ENCODE assay signal across 25 mouse cellular contexts in the genomic region with DNA sequence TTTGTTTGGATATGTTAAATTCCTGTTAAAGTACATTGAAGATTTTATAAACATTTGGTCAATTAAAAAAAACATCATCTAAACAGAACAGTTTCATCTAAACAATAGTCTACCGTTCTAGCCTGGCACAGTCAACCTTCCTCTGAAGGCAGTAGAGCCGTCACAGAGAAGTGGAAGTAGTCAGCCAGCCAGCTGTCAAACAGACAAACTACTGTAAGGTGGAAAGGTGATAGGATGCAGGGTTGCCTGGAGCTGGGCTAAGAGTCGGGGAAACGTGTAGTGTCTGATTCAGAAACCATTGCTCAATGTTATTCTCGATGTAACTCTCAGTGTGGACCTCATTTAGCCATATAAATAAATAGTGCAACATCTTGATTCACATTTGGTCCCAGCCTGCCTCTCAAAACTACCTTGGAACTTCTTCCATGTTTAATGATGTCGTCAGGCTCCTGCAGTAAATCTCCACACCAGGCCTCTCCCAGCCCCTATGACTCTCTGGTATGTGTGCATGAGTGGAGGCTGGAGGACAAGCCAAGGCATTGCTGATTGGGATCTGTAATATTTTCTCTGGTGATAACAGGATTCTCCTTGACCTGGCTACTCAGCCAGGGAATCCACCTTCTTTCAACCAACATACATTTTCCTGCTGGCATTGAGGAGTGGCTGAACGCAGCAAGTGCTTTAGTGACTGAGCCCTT.
DNase-seq lines count a peak whose midpoint lies in the region; ATAC-seq and TF ChIP-seq lines count a peak whose summit lies in the region.
"Had no signal": no experiment of that assay in that cellular context is flagged by ENCODE, and none has a peak within 500 bp of the region (broad histone marks: within the 10 kb centered on the region; RNA-seq: fewer than 3 reads in every experiment).

No protein-coding gene starts in this region.

- peaks cover 3% of the 10 kb centered on the region; the same call in 1 of the 2 replicates for H3K9me3 ChIP-seq in kidney, embryonic 14.5 days (ENCODE audit: control insufficient read depth, low read length)
- no peaks in the 10 kb centered on the region for H3K9me3 ChIP-seq in kidney, embryonic 15.5 days (replicated peaks)
- no peaks in the 10 kb centered on the region for H3K9me3 ChIP-seq in lung, postnatal 0 days (ENCODE audit: low read length)
- H3K9me3 ChIP-seq: embryonic facial prominence, embryonic 15.5 days; forebrain, embryonic 12.5 days; limb, embryonic 12.5 days; liver, embryonic 15.5 days; midbrain, embryonic 13.5 days had no signal

- peak; percentile 57 for DNase-seq in adrenal gland, adult 8-10 months
- no peak for DNase-seq in adrenal gland, postnatal 4 days (ENCODE audit: low spot score in 2 of 2)
- DNase-seq in lung, postnatal 0 days (ENCODE audit: low spot score): peak; percentile 35
- DNase-seq in lung, postnatal 14 days: no peak
- DNase-seq: cerebellum, adult 2 months; cerebellum, postnatal 14 days; forebrain, postnatal 0 days; heart, adult 2 months; heart, postnatal 14 days; kidney, adult 18-20 months; kidney, postnatal 10 days; thymus, adult 2 months; thymus, postnatal 36 days had no signal

- no peaks in the 10 kb centered on the region for H3K27me3 ChIP-seq in kidney, embryonic 14.5 days (ENCODE audit: control insufficient read depth, insufficient read depth, low read length)
- no peaks in the 10 kb centered on the region for H3K27me3 ChIP-seq in kidney, embryonic 15.5 days
- H3K27me3 ChIP-seq in lung, postnatal 0 days (replicated peaks; ENCODE audit: insufficient read depth, low read length): no peaks in the 10 kb centered on the region
- H3K27me3 ChIP-seq: embryonic facial prominence, embryonic 15.5 days; forebrain, embryonic 12.5 days; limb, embryonic 12.5 days; liver, embryonic 15.5 days; megakaryocyte, embryonic 14.5 days; midbrain, embryonic 13.5 days had no signal

- WGBS in kidney, embryonic 14.5 days: 24% methylated on average over 7 of the region's 7 CpGs
- 25% methylated on average over 7 of the region's 7 CpGs for WGBS in kidney, embryonic 15.5 days
- WGBS in lung, postnatal 0 days: 21% methylated on average over 7 of the region's 7 CpGs

- no peak for TF ChIP-seq CTCF in lung, postnatal 0 days (IDR thresholded peaks at IDR 0.05)

- no peak overlapping the region for H3K4me3 ChIP-seq in kidney, embryonic 14.5 days (ENCODE audit: low read length)
- H3K4me3 ChIP-seq in kidney, embryonic 15.5 days (replicated peaks): no peak overlapping the region
- no peak overlapping the region for H3K4me3 ChIP-seq in lung, postnatal 0 days (ENCODE audit: low read depth, low read length)
- H3K4me3 ChIP-seq: embryonic facial prominence, embryonic 15.5 days; forebrain, embryonic 12.5 days; heart, adult 2 months; layer of hippocampus, adult 2 months; left cerebral cortex, adult 2 months; limb, embryonic 12.5 days; liver, embryonic 15.5 days; megakaryocyte, embryonic 14.5 days; midbrain, embryonic 13.5 days had no signal

- no peak overlapping the region for H3K4me2 ChIP-seq in kidney, embryonic 14.5 days (replicated peaks; ENCODE audit: low read depth, low read length)
- no peak overlapping the region for H3K4me2 ChIP-seq in kidney, embryonic 15.5 days
- H3K4me2 ChIP-seq in lung, postnatal 0 days (replicated peaks; ENCODE audit: low read depth, low read length): no peak overlapping the region
- H3K4me2 ChIP-seq: embryonic facial prominence, embryonic 15.5 days; forebrain, embryonic 12.5 days; limb, embryonic 12.5 days; liver, embryonic 15.5 days; midbrain, embryonic 13.5 days had no signal

- ATAC-seq in kidney, embryonic 14.5 days (ENCODE audit: low FRiP score, low TSS enrichment): peak; percentile 52; the same call in 1 of the 2 replicates
- ATAC-seq in kidney, embryonic 15.5 days (replicated peaks; ENCODE audit: low FRiP score): no peak
- ATAC-seq in lung, postnatal 0 days: peak; percentile 65
- ATAC-seq in cerebellum, adult (ENCODE audit: insufficient number of reproducible peaks, low FRiP score, low TSS enrichment): no peak
- ATAC-seq: forebrain, postnatal 0 days; hindbrain, embryonic 16.5 days; midbrain, embryonic 13.5 days had no signal

- no peak for TF ChIP-seq EP300 in lung, postnatal 0 days (IDR thresholded peaks at IDR 0.05)

- no peak overlapping the region for H3K27ac ChIP-seq in kidney, embryonic 14.5 days (ENCODE audit: low read depth, low read length)
- no peak overlapping the region for H3K27ac ChIP-seq in kidney, embryonic 15.5 days
- no peak overlapping the region for H3K27ac ChIP-seq in lung, postnatal 0 days (ENCODE audit: low read length)
- H3K27ac ChIP-seq: embryonic facial prominence, embryonic 15.5 days; forebrain, embryonic 12.5 days; heart, adult 2 months; layer of hippocampus, adult 2 months; left cerebral cortex, adult 2 months; limb, embryonic 12.5 days; liver, embryonic 15.5 days; midbrain, embryonic 13.5 days had no signal

- no peaks in the 10 kb centered on the region for H3K36me3 ChIP-seq in kidney, embryonic 14.5 days (ENCODE audit: control insufficient read depth, insufficient read depth, low read length)
- no peaks in the 10 kb centered on the region for H3K36me3 ChIP-seq in kidney, embryonic 15.5 days
- H3K36me3 ChIP-seq in lung, postnatal 0 days (ENCODE audit: insufficient read depth, low read length): no peaks in the 10 kb centered on the region
- H3K36me3 ChIP-seq: embryonic facial prominence, embryonic 15.5 days; forebrain, embryonic 12.5 days; limb, embryonic 12.5 days; liver, embryonic 15.5 days; midbrain, embryonic 13.5 days had no signal

- peaks cover 5% of the 10 kb centered on the region; the same call in 1 of the 2 replicates for H3K4me1 ChIP-seq in kidney, embryonic 14.5 days (ENCODE audit: control insufficient read depth, insufficient read depth, low read length)
- peaks cover 13% of the 10 kb centered on the region for H3K4me1 ChIP-seq in kidney, embryonic 15.5 days
- no peaks in the 10 kb centered on the region; the same call in 1 of the 2 replicates for H3K4me1 ChIP-seq in lung, postnatal 0 days (ENCODE audit: insufficient read depth, low read depth, low read length)
- H3K4me1 ChIP-seq: forebrain, embryonic 12.5 days; liver, embryonic 15.5 days; midbrain, embryonic 13.5 days had no signal

- no peak overlapping the region for H3K9ac ChIP-seq in kidney, embryonic 14.5 days (ENCODE audit: low read depth, low read length)
- no peak overlapping the region for H3K9ac ChIP-seq in kidney, embryonic 15.5 days
- no peak overlapping the region for H3K9ac ChIP-seq in lung, postnatal 0 days (replicated peaks; ENCODE audit: low read depth)
- H3K9ac ChIP-seq: embryonic facial prominence, embryonic 15.5 days; forebrain, embryonic 12.5 days; forebrain, postnatal 0 days; limb, embryonic 12.5 days; liver, embryonic 15.5 days; midbrain, embryonic 13.5 days had no signal

Comparison
In these comparisons a context has a peak if more than half of its experiments do, and no peak if none do; other contexts are left out.
1. DNase-seq: peak in adrenal gland, adult 8-10 months (single experiment) and lung, postnatal 0 days (single experiment); none in adrenal gland, postnatal 4 days (0 of 2) and lung, postnatal 14 days (single experiment).
2. ATAC-seq: peak in kidney, embryonic 14.5 days (single experiment) and lung, postnatal 0 days (single experiment); none in kidney, embryonic 15.5 days (single experiment) and cerebellum, adult (single experiment).